In the genomic region with DNA sequence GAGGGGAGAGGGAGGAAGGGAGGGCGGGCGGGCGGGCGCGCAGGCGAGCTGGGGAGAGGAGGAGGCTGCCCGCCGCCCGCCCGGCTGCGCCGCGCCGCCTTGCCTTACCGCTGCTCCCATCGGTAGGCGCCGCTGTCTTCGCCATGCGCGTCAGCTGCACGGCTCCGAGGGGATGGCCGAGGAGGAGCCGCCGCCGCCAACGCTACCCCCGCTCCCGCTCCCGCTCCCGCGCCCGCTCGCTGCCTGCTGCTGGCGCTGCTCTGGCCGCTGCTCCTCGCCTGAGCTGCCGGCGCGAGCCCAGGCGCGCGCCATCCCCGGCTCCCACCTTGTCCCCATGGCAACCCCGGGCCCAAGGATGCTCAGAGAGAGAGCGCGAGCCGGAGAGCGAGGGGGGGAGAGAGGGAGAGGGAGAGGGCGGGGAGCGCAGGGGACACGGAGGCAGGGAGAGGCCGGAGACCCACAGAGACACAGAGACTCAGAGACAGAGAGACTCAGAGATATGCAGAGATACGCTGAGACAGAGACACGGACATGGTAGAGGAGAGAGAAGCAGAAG, we compare ENCODE assay signal across 8 mouse cellular contexts. TPM values are rescaled to one million over a fixed set of nuclear protein-coding genes. Genes with fewer than 3 reads are reported as not detected.
DNase-seq lines count a peak whose midpoint lies in the region; ATAC-seq and TF ChIP-seq lines count a peak whose summit lies in the region.

Gene Pou2f2 (minus strand): TSS at position 121 of the 556 bp plus-strand sequence.

- peak within 1 kb of the TSS; percentile 41 for H3K4me3 ChIP-seq in ES-Bruce4 (ENCODE audit: low read depth, low read length)
- peak within 1 kb of the TSS; percentile 52 for H3K4me3 ChIP-seq in forebrain, embryonic 15.5 days
- peak within 1 kb of the TSS; percentile 71 for H3K4me3 ChIP-seq in layer of hippocampus, adult 2 months
- H3K4me3 ChIP-seq in liver, postnatal 0 days (ENCODE audit: low read depth, low read length) = peak within 1 kb of the TSS; percentile 42
- H3K4me3 ChIP-seq in neural tube, embryonic 12.5 days = peak within 1 kb of the TSS; percentile 62

- H3K4me2 ChIP-seq in forebrain, embryonic 15.5 days (replicated peaks) = peak within 1 kb of the TSS; percentile 68
- peak within 1 kb of the TSS; percentile 65 for H3K4me2 ChIP-seq in liver, postnatal 0 days (ENCODE audit: low read depth, low read length)
- H3K4me2 ChIP-seq in neural tube, embryonic 12.5 days (replicated peaks) = peak within 1 kb of the TSS; percentile 72

- no peaks in the 10 kb centered on the region for H3K9me3 ChIP-seq in ES-Bruce4 (replicated peaks; ENCODE audit: control insufficient read depth, insufficient read depth, low read length, poor library complexity, severe bottlenecking)
- H3K9me3 ChIP-seq in forebrain, embryonic 15.5 days = no peaks in the 10 kb centered on the region
- no peaks in the 10 kb centered on the region for H3K9me3 ChIP-seq in liver, postnatal 0 days (ENCODE audit: low read length)
- no peaks in the 10 kb centered on the region for H3K9me3 ChIP-seq in neural tube, embryonic 12.5 days

- peak within 1 kb of the TSS; percentile 68 for H3K9ac ChIP-seq in ES-Bruce4 (ENCODE audit: low read depth, poor library complexity, severe bottlenecking)
- peak within 1 kb of the TSS; percentile 75 for H3K9ac ChIP-seq in forebrain, embryonic 15.5 days (replicated peaks)
- H3K9ac ChIP-seq in liver, postnatal 0 days (replicated peaks) = no peak within 1 kb of the TSS
- peak within 1 kb of the TSS; percentile 90 for H3K9ac ChIP-seq in neural tube, embryonic 12.5 days

- TF ChIP-seq POLR2A in ES-Bruce4 (IDR thresholded peaks at IDR 0.05; ENCODE audit: insufficient read depth, low read length) = no peak

- peak; percentile 13 for TF ChIP-seq CTCF in ES-Bruce4 (IDR thresholded peaks at IDR 0.05; ENCODE audit: low read depth, low read length)
- TF ChIP-seq CTCF in layer of hippocampus, adult 2 months (conservative IDR thresholded peaks at IDR 0.05) = peak; percentile 65
- peak; percentile 41 for TF ChIP-seq CTCF in liver, postnatal 0 days (IDR thresholded peaks at IDR 0.05; ENCODE audit: low read depth)

- 0% methylated on average over 25 of the region's 56 CpGs for WGBS in forebrain, embryonic 15.5 days
- 4% methylated on average over 33 of the region's 56 CpGs for WGBS in liver, postnatal 0 days (ENCODE audit: insufficient replicate concordance)
- WGBS in neural tube, embryonic 12.5 days = 1% methylated on average over 33 of the region's 56 CpGs

- peaks cover 19% of the 10 kb centered on the region for H3K27me3 ChIP-seq in ES-Bruce4 (ENCODE audit: control insufficient read depth, insufficient read depth, low read length, poor library complexity, severe bottlenecking)
- peaks cover 35% of the 10 kb centered on the region for H3K27me3 ChIP-seq in forebrain, embryonic 15.5 days
- peaks cover 73% of the 10 kb centered on the region for H3K27me3 ChIP-seq in liver, postnatal 0 days (ENCODE audit: insufficient read depth, low read length)
- peaks cover 52% of the 10 kb centered on the region for H3K27me3 ChIP-seq in neural tube, embryonic 12.5 days (replicated peaks)

- peaks cover 3% of the 10 kb centered on the region for H3K4me1 ChIP-seq in ES-Bruce4 (ENCODE audit: control insufficient read depth, insufficient read depth, low read length)
- H3K4me1 ChIP-seq in forebrain, embryonic 15.5 days = peaks cover 44% of the 10 kb centered on the region
- H3K4me1 ChIP-seq in liver, postnatal 0 days (ENCODE audit: insufficient read depth) = peaks cover 8% of the 10 kb centered on the region
- H3K4me1 ChIP-seq in neural tube, embryonic 12.5 days = peaks cover 47% of the 10 kb centered on the region

- intact Hi-C loops in heart, postnatal 14 days (cut with DNase I) = no loop called here

- no peaks in the 10 kb centered on the region for H3K36me3 ChIP-seq in ES-Bruce4 (ENCODE audit: control insufficient read depth, insufficient read depth, low read length, poor library complexity, severe bottlenecking)
- H3K36me3 ChIP-seq in forebrain, embryonic 15.5 days = no peaks in the 10 kb centered on the region
- H3K36me3 ChIP-seq in liver, postnatal 0 days (replicated peaks; ENCODE audit: insufficient read depth, low read length) = no peaks in the 10 kb centered on the region
- no peaks in the 10 kb centered on the region for H3K36me3 ChIP-seq in neural tube, embryonic 12.5 days

- no peak for TF ChIP-seq EP300 in ES-Bruce4 (IDR thresholded peaks at IDR 0.05; ENCODE audit: insufficient read depth, low read depth, low read length)
- no peak for TF ChIP-seq EP300 in liver, postnatal 0 days (IDR thresholded peaks at IDR 0.05; ENCODE audit: low read depth)

- peak; percentile 74 to 76 for DNase-seq in heart, postnatal 14 days
- peak; percentile 82 to 89 for DNase-seq in layer of hippocampus, adult 2 months (ENCODE audit: low spot score in 2 of 2)
- DNase-seq in liver, postnatal 0 days = peak; percentile 60
- DNase-seq in testis, postnatal 14 days (ENCODE audit: low spot score) = peak; percentile 44

- no peak within 1 kb of the TSS for H3K27ac ChIP-seq in ES-Bruce4 (ENCODE audit: insufficient read depth, low read length)
- peak within 1 kb of the TSS; percentile 98 for H3K27ac ChIP-seq in forebrain, embryonic 15.5 days (replicated peaks)
- peak within 1 kb of the TSS; percentile 94 for H3K27ac ChIP-seq in layer of hippocampus, adult 2 months
- H3K27ac ChIP-seq in liver, postnatal 0 days (ENCODE audit: low read depth) = no peak within 1 kb of the TSS
- peak within 1 kb of the TSS; percentile 93 for H3K27ac ChIP-seq in neural tube, embryonic 12.5 days

- peak; percentile 88 for ATAC-seq in cerebellum, adult (ENCODE audit: insufficient number of reproducible peaks, low FRiP score, low TSS enrichment)
- ATAC-seq in forebrain, embryonic 15.5 days (replicated peaks) = peak; percentile 95
- ATAC-seq in liver, postnatal 0 days = 0 out of 2 replicates have a peak, but pooled peaks have one; percentile 38
- ATAC-seq in neural tube, embryonic 12.5 days (ENCODE audit: low FRiP score, low read depth) = peak; percentile 88

RNA-seq across cellular contexts. Expression of gene Pou2f2, which starts in this region (rescaled TPM):
- 1.8 and 2.1 TPM in 2 replicates for polyA plus RNA-seq in ES-Bruce4 (2011; ENCODE audit: insufficient read depth, insufficient read length, low read depth, missing spikeins)
- polyA plus RNA-seq in forebrain, embryonic 15.5 days (2015; fragmentation: Nextera tagmentation; extraction: Ambion mirVana) = 17.4 and 17.5 TPM in 2 replicates
- total RNA-seq in heart, postnatal 14 days (2021) = under 1 TPM; 0.44 to 0.60 TPM
- total RNA-seq in layer of hippocampus, adult 2 months (2021) = 1 to 10 TPM; 8.2 to 8.5 TPM
- polyA plus RNA-seq in liver, postnatal 0 days (2015; fragmentation: Nextera tagmentation; extraction: Ambion mirVana) = 2.0 and 2.9 TPM in 2 replicates
- polyA plus RNA-seq in neural tube, embryonic 12.5 days (2016; fragmentation: Nextera tagmentation; extraction: Ambion mirVana) = 28.1 and 32.6 TPM in 2 replicates

Comparison
In these comparisons a context has a peak if more than half of its experiments do, and no peak if none do; other contexts are left out.
1. RNA of gene Pou2f2 (total RNA-seq): 8.2 to 8.5 TPM in layer of hippocampus, adult 2 months; 0.44 to 0.60 TPM in heart, postnatal 14 days; every median in the first group is over 4 times any median in the second.
2. Peak in DNase-seq in heart, postnatal 14 days; RNA of the gene not detected or under 1 TPM.
3. H3K27ac ChIP-seq: peak in forebrain, embryonic 15.5 days (single experiment), layer of hippocampus, adult 2 months (single experiment) and neural tube, embryonic 12.5 days (single experiment); none in ES-Bruce4 (single experiment) and liver, postnatal 0 days (single experiment).
4. CTCF ChIP-seq: peak in every context shown above with its lines; median percentile 65 in layer of hippocampus, adult 2 months; 41 in liver, postnatal 0 days; 13 in ES-Bruce4.
5. ATAC-seq: peak in every context shown above with its lines; median percentile 95 in forebrain, embryonic 15.5 days; 88 in cerebellum, adult; 88 in neural tube, embryonic 12.5 days; 38 in liver, postnatal 0 days.
6. Peak in every context shown above with its lines, with median percentiles within 50 percentile points of each other: H3K4me3 ChIP-seq, H3K4me2 ChIP-seq and DNase-seq.